Mouse (Mus musculus): ENCODE data around the gene Sqstm1. TPM values are rescaled to one million over a fixed set of nuclear protein-coding genes. Genes with fewer than 3 reads are reported as not detected.

Sqstm1 gene
- total RNA-seq, 2 experiments from 2014 or later: 379 to 464 TPM

DNA sequence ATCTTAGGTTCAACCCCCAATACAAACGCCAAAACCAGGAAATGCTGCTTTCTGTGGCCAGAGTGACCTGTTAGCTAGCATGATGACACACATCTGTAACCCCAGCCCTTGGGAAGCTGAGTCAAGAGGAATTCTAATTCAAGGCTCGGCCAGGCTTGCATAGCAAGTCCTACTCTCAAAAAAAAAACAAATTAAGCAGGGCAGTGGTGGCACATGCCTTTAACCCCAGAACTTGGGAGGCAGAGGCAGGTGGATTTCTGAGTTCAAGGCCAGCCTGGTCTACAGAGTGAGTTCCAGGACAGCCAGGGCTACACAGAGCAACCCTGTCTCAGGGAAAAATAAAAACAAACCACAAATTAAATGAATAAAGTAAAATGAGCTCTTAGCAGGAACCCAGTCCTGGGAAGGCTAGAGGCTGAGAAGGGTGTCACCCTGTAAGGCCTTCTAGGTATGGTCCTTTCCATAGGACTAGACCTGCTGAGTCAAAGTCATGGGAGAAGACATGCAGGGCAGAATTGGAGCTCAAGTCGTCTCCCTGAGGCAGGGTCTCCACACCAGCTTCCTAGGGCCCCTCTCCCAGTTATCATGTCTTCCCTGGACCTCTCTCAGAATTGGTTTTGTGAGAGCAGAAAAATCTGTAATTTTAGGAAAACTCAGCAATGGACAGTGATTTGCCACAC, 1.6 kb upstream of the Sqstm1 start:
- intact Hi-C loops (cut with DNase I): loop anchor here (5.0 kb wide), 1 partner anchor 500 kb away; the partner anchor contains the start of gene Cnot6
- DNase-seq: no peak

DNA sequence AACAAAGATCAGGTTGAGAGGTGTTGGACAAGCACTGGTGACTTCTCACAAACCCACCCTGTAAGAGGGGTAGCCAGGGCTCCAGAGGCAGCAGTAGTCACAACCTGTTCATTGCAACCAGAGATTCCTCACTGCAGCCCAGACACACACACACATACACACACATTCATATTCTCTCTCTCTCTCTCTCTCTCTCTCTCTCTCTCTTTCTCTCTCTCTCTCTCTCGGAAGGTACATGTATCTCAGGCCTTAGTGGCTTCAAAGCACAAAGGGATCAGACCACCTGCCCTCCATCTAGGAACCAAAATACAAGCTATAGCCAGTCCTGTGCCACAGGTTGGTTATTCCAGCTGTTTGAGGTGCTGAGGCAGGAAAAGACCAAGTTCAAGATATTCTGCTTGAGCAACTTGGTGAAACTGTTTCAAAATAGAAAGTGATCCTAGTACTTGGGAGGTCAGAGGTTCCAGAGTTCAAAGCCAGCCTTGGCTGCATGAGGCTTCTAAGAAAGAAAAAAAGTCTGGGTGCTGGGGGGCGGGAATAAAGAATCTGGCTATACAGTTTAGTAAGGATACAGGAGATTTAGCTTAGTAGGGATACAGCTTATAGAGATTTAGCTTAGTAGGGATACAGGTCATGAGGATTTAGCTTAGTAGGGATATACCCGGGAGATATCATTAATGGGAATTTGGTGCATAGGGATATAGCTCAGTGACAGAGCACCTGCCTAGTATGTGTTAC, 864 bp upstream of the Sqstm1 start:
- intact Hi-C loops (cut with DNase I): loop anchor here (2.0 to 5.0 kb wide), 2 partner anchors 13 to 499 kb away; partner anchors contain the start of gene Cnot6
- no peak for DNase-seq

DNA sequence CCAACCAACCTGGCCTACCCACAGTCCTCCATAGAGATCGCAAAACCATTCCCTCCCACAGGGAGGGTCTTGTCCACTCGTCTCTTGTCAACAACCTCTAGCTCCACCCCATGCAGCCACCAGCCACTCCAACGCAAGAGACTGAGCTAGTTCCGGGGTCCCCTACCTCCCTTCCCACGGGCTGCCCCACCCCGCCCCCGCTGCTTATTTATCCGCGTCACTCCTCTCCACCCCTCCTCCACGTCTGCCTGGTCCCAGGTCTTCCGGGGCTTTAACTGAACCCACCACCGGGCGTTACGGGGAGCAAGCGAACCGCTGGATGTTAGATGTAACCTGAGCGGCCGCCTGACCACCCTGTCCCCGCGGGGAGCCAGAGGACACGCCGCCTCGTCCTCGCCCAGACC, 524 bp downstream of the Sqstm1 start:
- peak; percentile 79 to 83 for DNase-seq
- intact Hi-C loops (cut with DNase I): loop anchor here (2.0 to 5.0 kb wide), 2 partner anchors 15 to 498 kb away; partner anchors contain the start of gene Cnot6

DNA sequence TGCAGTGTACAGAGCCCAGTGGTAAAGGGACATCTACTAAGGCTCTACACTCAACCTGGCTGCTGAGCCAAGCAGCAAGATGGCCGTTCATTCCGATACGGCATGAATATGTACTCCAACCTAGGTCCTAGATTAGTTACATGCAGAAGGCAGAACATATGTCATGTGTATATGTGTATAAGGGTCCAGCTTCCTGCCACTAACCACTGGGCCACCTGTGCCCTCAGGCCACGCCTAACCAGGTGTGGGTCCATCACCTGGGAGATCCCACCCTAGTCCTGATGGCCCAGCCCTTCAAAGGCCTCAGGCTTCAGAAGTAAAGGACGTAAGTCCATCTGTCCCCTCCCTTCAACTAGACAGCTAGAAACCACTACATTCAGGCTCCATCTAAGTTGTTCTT, 2.6 kb downstream of the Sqstm1 start:
- intact Hi-C loops (cut with DNase I): no loop called here

DNA sequence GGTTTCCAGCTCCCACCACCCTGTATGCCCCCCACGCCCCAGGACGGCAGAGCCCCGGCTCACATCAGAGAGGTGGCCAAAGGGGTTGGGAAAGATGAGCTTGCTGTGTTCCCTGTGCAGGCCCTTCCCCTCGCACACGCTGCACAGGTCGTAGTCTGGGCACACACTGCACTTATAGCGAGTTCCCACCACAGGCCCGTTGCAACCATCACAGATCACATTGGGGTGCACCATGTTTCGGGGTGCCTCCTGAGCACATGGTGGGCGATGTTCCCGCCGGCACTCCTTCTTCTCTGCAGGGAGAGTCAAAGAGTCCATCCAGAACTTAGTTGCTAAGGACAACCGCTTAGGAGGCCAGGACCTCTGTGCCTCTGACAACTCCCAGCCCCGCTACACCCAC, 3.3 kb downstream of the Sqstm1 start:
- intact Hi-C loops (cut with DNase I): no loop called here
- no peak for DNase-seq

More for the DNA sequence above, 2.6 kb downstream of the Sqstm1 start:
- no peak for DNase-seq

DNA sequence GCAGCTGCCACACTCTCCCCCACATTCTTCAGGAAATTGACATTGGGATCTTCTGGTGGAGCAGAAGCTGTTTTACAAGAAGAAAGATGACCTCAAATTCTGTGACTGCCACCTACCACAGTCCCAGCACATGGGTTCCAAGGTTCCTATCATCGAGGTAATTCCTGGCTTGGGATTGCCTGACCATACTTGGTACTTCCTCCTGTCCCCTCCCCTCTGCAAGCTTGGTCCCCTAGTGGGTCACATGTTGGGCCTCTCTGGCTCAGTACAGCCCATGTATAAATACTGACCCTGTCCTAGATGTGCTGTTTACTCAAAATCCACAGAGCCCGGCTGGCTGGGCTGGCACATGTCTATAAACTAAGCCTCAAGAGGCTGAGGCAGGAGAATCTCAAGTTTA, 4.6 kb downstream of the Sqstm1 start:
- DNase-seq: no peak
- intact Hi-C loops (cut with DNase I): no loop called here

DNA sequence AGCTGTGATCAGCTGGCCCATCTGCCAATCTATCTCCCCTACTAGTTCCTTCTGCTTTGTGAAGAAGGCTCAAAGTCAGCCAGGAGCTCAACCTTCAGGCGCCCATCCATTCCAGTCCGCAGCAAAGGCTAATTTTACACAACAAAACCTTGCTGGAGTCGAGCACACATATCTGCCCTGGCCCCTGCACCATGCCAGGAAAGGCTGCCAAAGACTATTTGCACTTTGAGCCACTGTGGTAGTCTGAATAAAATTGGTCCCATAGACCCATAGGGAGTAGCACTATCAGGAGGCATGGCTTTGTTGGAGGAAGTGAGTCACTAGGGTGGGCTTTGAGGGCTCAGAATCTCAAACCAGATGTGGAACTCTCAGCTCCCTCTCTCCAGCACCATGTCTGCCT, 5.2 kb downstream of the Sqstm1 start:
- intact Hi-C loops (cut with DNase I): no loop called here
- DNase-seq: no peak

DNA sequence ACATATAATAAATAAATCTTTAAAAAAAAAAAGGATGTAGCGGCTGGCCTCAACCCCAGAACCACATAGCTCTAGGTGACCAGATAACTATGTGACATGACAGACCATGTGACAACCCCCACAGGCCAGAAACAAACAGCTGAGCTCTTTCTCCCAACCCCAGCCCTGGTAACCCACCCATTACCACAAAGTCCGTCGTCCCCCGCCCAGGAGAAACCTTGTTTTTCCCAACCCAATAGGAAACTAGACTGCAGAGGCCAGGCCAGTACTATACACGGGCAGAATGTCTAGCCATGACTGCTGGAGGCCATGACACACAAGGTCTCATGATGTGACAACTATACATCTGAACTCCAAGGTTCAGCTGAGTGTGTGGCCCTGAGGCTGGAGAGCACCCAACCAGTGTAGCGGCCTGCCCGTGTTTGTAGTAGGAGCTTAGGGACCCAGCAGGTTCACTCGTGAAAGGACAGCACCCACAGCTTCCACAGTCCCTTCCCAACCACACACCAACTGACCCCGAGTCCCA, 7.3 kb downstream of the Sqstm1 start:
- intact Hi-C loops (cut with DNase I): no loop called here
- no peak for DNase-seq

DNA sequence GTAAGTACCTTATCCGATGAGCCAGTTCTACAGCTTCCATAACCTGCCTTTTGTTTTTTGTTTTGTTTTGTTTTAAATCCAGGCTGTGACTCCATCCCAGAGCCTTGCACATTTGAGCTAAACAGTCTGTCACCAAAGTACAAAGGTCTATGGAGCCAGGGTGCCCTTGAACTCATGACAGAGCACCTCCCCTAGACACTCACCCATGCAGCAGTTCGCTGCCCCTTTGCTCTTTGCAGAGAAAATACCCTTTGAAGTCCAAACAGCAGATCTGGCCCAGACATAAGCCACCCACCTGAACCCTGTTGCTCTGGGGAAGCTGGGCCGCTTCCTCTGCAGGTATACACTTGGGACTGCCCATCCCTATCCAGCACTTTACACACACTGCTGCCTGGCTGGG, 9.0 kb downstream of the Sqstm1 start:
- no peak for DNase-seq
- intact Hi-C loops (cut with DNase I): no loop called here

DNA sequence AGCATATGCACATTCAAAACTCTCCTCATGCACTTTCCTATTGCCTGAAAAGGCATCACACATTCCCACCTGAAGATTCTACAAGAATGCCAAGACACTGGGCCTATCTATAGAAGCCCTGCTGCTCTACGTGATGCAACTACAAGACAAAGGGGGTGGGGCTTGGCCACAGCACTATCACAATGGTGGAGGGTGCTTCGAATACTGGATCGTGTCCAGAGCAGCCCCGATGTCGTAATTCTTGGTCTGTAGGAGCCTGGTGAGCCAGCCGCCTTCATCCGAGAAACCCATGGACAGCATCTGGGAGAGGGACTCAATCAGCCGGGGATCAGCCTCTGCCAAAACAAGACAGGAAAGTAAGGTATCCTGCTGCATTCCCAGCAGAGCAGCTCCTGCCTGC, 10.0 kb downstream of the Sqstm1 start:
- no peak for DNase-seq
- intact Hi-C loops (cut with DNase I): no loop called here

DNA sequence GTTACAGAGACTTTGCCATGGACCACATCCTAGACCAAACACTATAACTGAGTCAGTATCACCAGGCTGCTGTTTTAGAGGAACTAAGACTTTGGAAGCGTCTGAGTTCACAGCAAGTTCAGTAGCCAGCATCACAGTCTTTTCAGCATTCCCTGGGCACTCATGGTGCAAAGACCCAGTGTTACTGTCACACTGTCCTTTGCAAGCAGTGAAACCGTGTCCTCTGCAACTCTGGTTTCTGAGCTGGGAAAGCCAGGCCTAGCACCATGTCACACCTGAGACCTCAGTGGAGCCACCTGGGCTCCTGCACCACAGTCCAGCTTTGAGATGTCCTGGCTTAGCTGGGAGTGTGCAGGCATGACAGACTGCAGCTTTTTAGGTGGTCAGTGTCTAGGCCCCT, 11.7 kb downstream of the Sqstm1 start:
- DNase-seq: no peak
- intact Hi-C loops (cut with DNase I): no loop called here

DNA sequence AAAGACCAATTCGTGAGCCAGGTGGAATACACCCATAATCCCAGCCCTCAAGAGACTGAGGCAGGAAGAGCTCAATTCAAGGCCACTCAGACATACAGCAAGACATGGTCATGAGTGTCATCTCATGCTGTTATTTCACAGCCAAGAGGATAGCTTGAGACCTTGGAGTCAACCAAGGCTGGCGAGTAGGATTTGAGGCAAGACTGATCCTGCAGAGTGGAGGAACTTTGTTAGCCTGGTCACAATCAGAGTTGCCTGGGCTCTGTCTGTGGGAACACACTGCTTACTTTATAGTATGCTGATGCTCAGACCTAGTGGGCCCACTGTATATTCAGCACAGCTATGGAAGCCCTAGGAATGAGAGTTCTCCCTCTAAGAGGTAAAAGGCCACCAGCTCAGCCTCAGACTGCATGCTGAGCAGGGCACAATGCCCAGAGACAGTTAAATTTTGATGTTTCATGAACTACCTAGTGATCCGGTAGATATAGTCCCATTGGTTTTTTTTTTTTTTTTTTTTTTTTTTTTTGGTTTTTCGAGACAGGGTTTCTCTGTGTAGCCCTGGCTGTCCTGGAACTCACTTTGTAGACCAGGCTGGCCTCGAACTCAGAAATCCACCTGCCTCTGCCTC, 12.3 kb downstream of the Sqstm1 start:
- DNase-seq: no peak
- intact Hi-C loops (cut with DNase I): no loop called here

DNA sequence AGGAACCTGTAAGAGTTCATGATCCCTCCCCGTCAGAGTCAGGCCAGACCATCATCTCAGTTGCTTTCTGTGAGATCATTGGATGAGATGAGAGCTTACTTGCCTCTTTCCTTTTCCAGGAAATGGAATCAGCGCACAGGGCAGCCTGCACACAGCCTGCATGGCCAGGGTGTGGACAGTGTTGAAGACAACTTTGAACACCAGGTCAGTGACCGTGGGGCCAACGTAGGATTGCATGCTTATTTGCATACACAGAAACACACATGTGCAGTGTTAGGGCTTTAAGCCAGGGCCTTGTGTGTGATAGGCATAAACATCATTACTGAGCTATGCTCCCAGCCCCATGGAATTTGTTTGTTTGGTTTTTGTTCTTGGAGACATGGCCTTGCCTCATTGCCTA, 13.1 kb downstream of the Sqstm1 start:
- no peak for DNase-seq
- intact Hi-C loops (cut with DNase I): no loop called here

DNA sequence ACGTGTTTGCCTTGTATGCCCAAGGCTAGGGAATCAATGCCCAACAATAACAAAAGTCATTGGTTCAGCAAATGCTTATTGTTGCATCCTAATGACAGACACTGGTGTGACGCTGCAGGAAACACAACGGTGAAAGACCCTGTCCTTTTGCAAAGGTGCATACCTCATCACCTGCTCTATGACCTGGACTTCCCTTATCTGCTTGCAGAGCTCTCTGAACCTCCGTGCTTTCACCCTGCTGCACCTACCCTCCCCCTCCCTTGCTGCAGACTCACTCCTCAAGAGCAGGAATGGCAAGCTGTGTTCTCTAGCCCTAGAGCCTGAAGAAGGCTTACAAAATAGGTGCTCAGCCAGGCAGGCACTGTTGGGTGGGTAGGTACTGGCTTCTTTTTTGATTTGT, 15.8 kb downstream of the Sqstm1 start:
- no peak for DNase-seq
- intact Hi-C loops (cut with DNase I): no loop called here

DNA sequence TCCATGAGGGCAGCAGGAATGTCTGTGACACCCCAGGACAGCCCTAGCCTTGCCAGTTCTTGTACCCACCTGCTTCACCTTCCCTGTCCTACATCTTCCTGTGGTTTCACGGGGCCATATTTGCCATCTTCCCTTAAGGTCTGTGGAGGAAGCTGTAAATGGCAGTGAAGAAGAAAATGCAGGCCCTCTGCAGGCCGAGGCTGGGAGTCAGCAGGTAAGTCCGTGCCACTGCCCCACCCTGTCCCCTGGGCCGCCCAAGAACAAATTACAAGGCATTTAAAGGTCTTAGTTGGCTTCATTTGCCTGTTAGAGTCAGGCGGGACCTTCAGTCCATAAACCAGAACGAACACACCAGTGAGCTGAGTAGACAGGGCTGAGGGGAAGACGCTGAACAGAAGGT, 16.6 kb downstream of the Sqstm1 start:
- no peak for DNase-seq
- intact Hi-C loops (cut with DNase I): no loop called here

DNA sequence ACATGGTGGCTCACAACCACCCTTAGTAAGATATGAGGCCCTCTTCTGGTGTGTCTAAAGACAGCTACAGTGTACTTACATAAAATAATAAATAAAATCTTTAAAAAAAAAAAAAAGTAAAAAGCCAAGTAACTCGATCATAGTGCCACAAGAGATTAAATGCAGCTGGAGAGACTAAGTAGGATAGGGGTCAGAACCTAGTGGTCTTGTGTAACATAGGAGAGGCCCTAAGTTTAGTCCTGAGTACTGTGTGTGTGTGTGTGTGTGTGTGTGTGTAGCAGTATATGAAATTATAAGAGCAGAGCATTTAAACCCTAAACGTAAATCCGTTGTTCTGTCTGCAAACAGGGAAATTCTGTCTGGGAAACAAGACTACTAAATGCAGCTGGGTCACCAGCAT, 18.3 kb downstream of the Sqstm1 start:
- no peak for DNase-seq
- intact Hi-C loops (cut with DNase I): no loop called here

DNA sequence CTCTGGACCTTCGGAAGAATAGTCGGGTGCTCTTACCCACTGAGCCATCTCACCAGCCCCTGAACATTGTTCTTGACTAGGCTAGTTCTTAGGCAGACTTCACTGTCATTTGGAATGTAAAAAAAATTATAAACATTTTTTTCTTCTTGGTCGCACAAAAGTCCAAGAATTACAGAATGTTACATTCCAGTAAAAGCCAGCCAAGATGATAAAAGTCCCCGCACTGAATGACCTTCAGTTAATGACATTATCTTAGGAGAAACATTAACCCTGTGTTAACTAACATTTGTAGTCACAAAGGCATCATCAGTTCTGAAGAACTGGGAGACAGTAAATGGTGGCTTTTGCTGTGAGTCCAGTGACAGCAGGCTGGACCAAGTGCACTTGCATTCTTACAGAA, 20.3 kb downstream of the Sqstm1 start:
- no peak for DNase-seq
- intact Hi-C loops (cut with DNase I): no loop called here

DNA sequence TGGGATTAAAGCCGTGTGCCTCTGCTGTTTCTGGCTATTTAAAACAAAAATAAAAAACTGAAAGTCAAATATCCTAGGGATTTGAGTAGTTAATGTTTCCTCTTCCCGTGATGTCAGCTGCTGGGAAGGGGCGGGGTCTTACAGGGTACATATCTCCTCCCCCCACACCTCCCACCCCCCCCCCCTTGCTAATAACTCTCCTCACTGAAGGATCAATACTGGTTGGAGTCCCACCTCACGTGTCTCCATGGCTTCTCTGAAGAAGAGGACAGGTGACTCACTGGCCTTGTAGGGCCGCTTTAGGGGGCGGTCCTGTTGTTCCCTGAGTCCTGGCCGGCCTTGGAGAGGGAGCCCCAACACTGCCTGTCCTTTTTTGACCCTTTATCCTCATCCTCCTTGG, 21.9 kb downstream of the Sqstm1 start:
- intact Hi-C loops (cut with DNase I): no loop called here

DNA sequence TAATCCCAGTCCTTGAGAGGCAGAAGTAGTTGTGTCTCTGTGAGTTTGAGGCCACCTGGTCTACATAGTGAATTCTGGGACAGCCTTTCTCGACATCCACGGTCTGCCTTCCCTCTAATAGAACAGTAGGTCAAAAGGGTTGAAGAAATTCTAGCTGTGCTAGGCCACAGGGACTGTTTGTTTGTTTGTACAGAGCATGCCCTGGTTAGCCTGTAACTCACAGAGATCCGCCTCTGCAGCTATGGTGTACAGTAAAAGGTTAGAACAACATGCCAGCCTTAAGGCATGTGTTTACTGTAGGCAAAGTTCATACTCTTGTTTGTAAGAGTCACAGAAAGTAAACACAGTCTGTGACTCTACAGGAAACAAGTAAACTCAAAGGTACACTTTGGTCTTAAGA, 25.8 kb downstream of the Sqstm1 start:
- intact Hi-C loops (cut with DNase I): no loop called here
- DNase-seq: no peak

More for the DNA sequence above, 21.9 kb downstream of the Sqstm1 start:
- no peak for DNase-seq

DNA sequence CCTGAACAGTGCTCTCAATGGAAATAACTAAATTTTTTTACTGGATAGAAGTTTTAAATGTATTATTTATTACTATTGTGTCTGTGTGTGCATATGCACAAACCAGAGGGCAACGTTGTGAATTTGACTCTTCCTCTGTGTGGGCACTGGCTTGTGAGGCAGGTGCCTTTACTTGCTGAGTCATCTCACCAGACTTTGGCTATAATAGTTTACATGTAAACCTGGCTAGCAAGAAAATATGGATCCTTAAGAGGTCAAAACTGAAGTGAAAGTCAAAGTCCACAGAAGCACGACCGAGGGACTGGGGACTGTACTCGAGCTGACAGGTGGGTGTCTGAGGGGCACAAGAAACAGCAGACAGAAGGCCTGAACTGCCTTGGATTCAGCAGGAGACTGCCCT, 27.9 kb downstream of the Sqstm1 start:
- DNase-seq: no peak
- intact Hi-C loops (cut with DNase I): no loop called here

DNA sequence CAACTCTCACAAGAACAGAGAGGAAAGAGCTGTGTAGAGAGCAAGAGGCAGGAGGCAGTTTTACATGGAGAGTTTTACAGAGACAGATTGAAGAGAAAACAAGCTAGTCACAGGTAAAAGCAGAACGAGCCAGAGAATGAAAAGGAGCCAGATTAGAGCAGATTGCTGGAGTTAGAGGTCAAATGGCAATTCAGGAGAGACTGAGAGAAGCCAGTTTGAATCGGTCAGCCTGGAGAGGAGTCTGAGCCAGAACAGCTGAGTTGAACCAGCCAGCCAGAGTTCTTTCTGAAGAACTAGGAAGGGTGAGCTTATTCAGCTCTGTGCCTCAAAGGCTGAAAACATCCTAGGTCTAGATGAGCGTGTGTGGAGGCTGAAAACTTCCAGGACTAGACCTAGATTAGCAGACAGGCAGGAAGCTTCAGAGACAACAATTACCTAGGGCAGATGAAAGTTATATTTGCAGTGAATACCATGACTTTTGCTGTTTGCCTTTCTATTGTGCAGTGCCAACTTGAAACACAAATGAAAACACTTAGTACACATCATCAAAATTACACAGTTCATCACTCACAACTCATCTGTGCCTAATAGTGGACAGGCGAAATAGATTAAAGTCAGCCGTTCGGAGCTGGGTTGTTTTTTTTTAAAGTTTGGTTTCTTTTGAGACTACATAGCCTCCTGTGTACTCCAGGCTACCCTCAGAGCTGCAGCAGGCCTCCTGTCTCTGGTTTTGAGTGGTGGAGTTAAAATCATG, 30.0 kb downstream of the Sqstm1 start:
- intact Hi-C loops (cut with DNase I): no loop called here
- no peak for DNase-seq

All from heart, postnatal 36 days (tissue).